Mouse (Mus musculus) CH12.LX (cell line): ENCODE data around the gene Prdm10.

Experiments used
- CHD1 ChIP-seq: IDR thresholded peaks from 2 replicates; pipeline ENCODE4 v1.6.1; 2012; ENCODE audit warnings: low read depth, low read length, improper control_type of control experiment, inconsistent platforms
- CTCF ChIP-seq, 2 experiments: IDR thresholded peaks in 1 of 2; conservative IDR thresholded peaks in 1 of 2; 2 replicates each; pipeline ENCODE4 v1.5.1; 2011 to 2012; ENCODE audit warnings: low read depth in 2 of 2, low read length in 2 of 2, improper control_type of control experiment in 1 of 2, inconsistent platforms in 1 of 2, mild to moderate bottlenecking in 1 of 2, moderate library complexity in 1 of 2
- E2F4 ChIP-seq: IDR thresholded peaks from 2 replicates; pipeline ENCODE4 v1.6.1; 2011; ENCODE audit warnings: low read depth, low read length, improper control_type of control experiment; ENCODE audit not compliant: insufficient replicate concordance
- ELF1 ChIP-seq: IDR thresholded peaks from 2 replicates; pipeline ENCODE4 v1.6.1; 2014; ENCODE audit warnings: low read depth, mild to moderate bottlenecking, inconsistent platforms, low read length, improper control_type of control experiment
- EP300 ChIP-seq: IDR thresholded peaks from 2 replicates; pipeline ENCODE4 v1.6.1; 2011; ENCODE audit warnings: low read length, improper control_type of control experiment
- HCFC1 ChIP-seq: IDR thresholded peaks from 2 replicates; pipeline ENCODE4 v1.6.1; 2012; ENCODE audit warnings: low read depth, mild to moderate bottlenecking, inconsistent platforms, low read length, improper control_type of control experiment
- KAT2A ChIP-seq: IDR thresholded peaks from 2 replicates; pipeline ENCODE4 v1.6.1; 2012; ENCODE audit warnings: low read length, improper control_type of control experiment, inconsistent platforms; ENCODE audit not compliant: insufficient replicate concordance
- MAX ChIP-seq: IDR thresholded peaks from 2 replicates; pipeline ENCODE4 v1.6.1; 2011; ENCODE audit warnings: low read length, improper control_type of control experiment
- MEF2A ChIP-seq: IDR thresholded peaks from 2 replicates; pipeline ENCODE4 v1.6.1; 2014; ENCODE audit warnings: low read depth, mild to moderate bottlenecking, inconsistent platforms, low read length, improper control_type of control experiment, borderline replicate concordance
- POLR2A ChIP-seq: IDR thresholded peaks from 2 replicates; pipeline ENCODE4 v1.6.1; 2011; ENCODE audit warnings: low read depth, mild to moderate bottlenecking, improper control_type of control experiment, low read length

DNA sequence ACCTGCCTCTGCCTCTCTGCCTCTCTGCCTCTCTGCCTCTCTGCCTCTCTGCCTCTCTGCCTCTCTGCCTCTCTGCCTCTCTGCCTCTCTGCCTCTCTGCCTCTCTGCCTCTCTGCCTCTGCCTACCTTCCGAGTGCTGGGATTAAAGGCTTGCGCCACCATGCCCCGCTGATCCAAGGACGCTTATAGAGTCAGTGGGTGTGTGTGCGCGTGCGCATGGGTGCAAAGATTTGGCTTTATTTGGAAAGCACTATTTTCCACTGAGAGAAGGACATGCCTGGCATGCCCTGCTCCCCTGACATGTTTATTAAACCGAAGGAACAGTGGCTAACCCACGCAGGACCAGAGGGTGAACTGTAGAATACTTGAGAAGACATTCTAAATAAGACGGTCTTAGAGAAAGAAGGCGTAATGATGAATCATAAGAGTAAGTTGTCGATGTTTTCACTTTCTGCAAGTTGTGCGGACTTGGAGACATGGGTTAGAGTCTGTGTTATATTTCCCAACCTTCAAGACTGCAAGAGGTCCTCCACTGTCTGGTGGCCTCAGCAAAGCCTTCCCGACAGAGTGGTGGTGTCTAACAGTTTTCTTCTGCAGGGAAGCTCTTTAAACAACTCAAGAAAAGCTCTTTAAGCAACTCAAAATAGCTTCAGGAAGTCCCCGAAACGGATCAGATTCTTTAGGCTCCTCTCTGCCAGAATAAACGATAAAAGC is 104.6 kb downstream of the Prdm10 start:
- TF ChIP-seq POLR2A, result no peak
- no peak for TF ChIP-seq CHD1
- TF ChIP-seq E2F4, result no peak
- no peak for TF ChIP-seq CTCF (conservative IDR thresholded peaks at IDR 0.05 in 1 of 2, IDR thresholded peaks at IDR 0.05 in 1 of 2; ENCODE audit: low read depth in 2 of 2, low read length in 2 of 2)
- no peak for TF ChIP-seq MEF2A
- no peak for TF ChIP-seq EP300
- no peak for TF ChIP-seq MAX
- TF ChIP-seq HCFC1, result no peak
- no peak for TF ChIP-seq ELF1
- no peak for TF ChIP-seq KAT2A
